Mouse (Mus musculus): ENCODE measurements around the gene 5730409E04Rik.
A peak's percentile ranks its signal among the peaks of the same experiment; 100 is the strongest.

5730409E04Rik gene

GRCm38 (mm10) chr4:126609606-126610181 lies at the start of gene 5730409E04Rik:
TSS of gene 5730409E04Rik (plus strand) at chr4:126609818.
- DNase-seq, result peak; percentile 94

- no peak for DNase-seq
These were observed 45.8 kb upstream of the 5730409E04Rik start for GRCm38 (mm10) chr4:126563798-126564197.

GRCm38 (mm10) chr4:126567243-126567642 lies 42.4 kb upstream of the 5730409E04Rik start:
- no peak for DNase-seq

- DNase-seq, result no peak
These were observed 39.8 kb upstream of the 5730409E04Rik start for GRCm38 (mm10) chr4:126569783-126570182.

GRCm38 (mm10) chr4:126576281-126576680 lies 33.3 kb upstream of the 5730409E04Rik start:
- no peak for DNase-seq

GRCm38 (mm10) chr4:126577920-126578319 lies 31.7 kb upstream of the 5730409E04Rik start:
- no peak for DNase-seq

GRCm38 (mm10) chr4:126579077-126579476 lies 30.5 kb upstream of the 5730409E04Rik start:
- no peak for DNase-seq

GRCm38 (mm10) chr4:126585739-126586138 lies 23.9 kb upstream of the 5730409E04Rik start:
- DNase-seq, result no peak

GRCm38 (mm10) chr4:126592039-126592438 lies 17.6 kb upstream of the 5730409E04Rik start:
- DNase-seq, result no peak

GRCm38 (mm10) chr4:126599971-126600754 lies 9.5 kb upstream of the 5730409E04Rik start:
- DNase-seq, result peak; percentile 31

- DNase-seq, result no peak
These were observed 7.8 kb upstream of the 5730409E04Rik start for GRCm38 (mm10) chr4:126601597-126602444.

GRCm38 (mm10) chr4:126602445-126602762 lies 7.2 kb upstream of the 5730409E04Rik start:
- DNase-seq, result no peak

- no peak for DNase-seq
These were observed 5.5 kb upstream of the 5730409E04Rik start for GRCm38 (mm10) chr4:126604141-126604540.

- DNase-seq, result no peak
These were observed 3.9 kb upstream of the 5730409E04Rik start for GRCm38 (mm10) chr4:126605751-126606150.

GRCm38 (mm10) chr4:126611991-126612390 lies 2.4 kb downstream of the 5730409E04Rik start:
- peak; percentile 57 for DNase-seq

- DNase-seq, result no peak
These were observed 6.7 kb downstream of the 5730409E04Rik start for GRCm38 (mm10) chr4:126616312-126616711.

- DNase-seq, result no peak
These were observed 10.2 kb downstream of the 5730409E04Rik start for GRCm38 (mm10) chr4:126619691-126620330.

- no peak for DNase-seq
These were observed 10.8 kb downstream of the 5730409E04Rik start for GRCm38 (mm10) chr4:126620349-126620874.

GRCm38 (mm10) chr4:126627021-126627681 lies 17.5 kb downstream of the 5730409E04Rik start:
- DNase-seq, result no peak

- DNase-seq, result no peak
These were observed 22.3 kb downstream of the 5730409E04Rik start for GRCm38 (mm10) chr4:126631922-126632321.

GRCm38 (mm10) chr4:126632668-126633067 lies 23.1 kb downstream of the 5730409E04Rik start:
- no peak for DNase-seq

- no peak for DNase-seq
These were observed 26.7 kb downstream of the 5730409E04Rik start for GRCm38 (mm10) chr4:126636330-126636729.
